Mouse (Mus musculus): Measurements from ENCODE around the gene Atp6v1g1. TPM values are rescaled to one million over a fixed set of nuclear protein-coding genes. Genes with fewer than 3 reads are reported as not detected.

Atp6v1g1 gene
- 67.0 TPM for total RNA-seq (2023)

GRCm38 (mm10) chr4:63544494-63545230 lies at the start of gene Atp6v1g1:
Atp6v1g1 (plus strand) TSS chr4:63544772.

GRCm38 (mm10) chr4:63495915-63496278 lies 48.7 kb upstream of the Atp6v1g1 start, which contains the start of gene Whrn:
Whrn (minus strand) TSS chr4:63495991.

GRCm38 (mm10) chr4:63558407-63559081 lies 14.0 kb downstream of the Atp6v1g1 start, which contains the start of gene Tmem268:
Tmem268 (plus strand) TSS chr4:63558781.

Other genes with a start within 250 kb of the Atp6v1g1 start
- gene Orm1, start 200.2 kb upstream of the Atp6v1g1 start, total RNA-seq (2023): not detected
- gene Orm3, start 188.6 kb upstream of the Atp6v1g1 start, total RNA-seq (2023): not detected
- not detected for gene Orm2, start 182.3 kb upstream of the Atp6v1g1 start, total RNA-seq (2023)
- 278 TPM for gene Akna, start 141.4 kb upstream of the Atp6v1g1 start, total RNA-seq (2023)
- 24.0 TPM for gene Whrn, start 48.8 kb upstream of the Atp6v1g1 start, total RNA-seq (2023)
- gene Tmem268, start 14.0 kb downstream of the Atp6v1g1 start, total RNA-seq (2023): 26.1 TPM
- not detected for gene Gm11213, start 60.5 kb downstream of the Atp6v1g1 start, total RNA-seq (2023)
- not detected for gene Tex48, start 77.7 kb downstream of the Atp6v1g1 start, total RNA-seq (2023)
- gene Gm11214, start 118.6 kb downstream of the Atp6v1g1 start, total RNA-seq (2023): not detected
- not detected for gene Tnfsf15, start 200.3 kb downstream of the Atp6v1g1 start, total RNA-seq (2023)

Data from CD4-positive naive resting alpha-beta T cell, adult 76 days (primary cell).